Mouse (Mus musculus): ENCODE measurements around the gene Tardbp. TPM values are rescaled to one million over a fixed set of nuclear protein-coding genes. Genes with fewer than 3 reads are reported as not detected.

Gene Tardbp
- polyA plus RNA-seq, 1 experiment from 2014 or later: 153 TPM

GRCm38 (mm10) chr4:148613738-148614137, 13.1 kb downstream of the Tardbp start:
- no peaks in the 10 kb centered on the region for H3K27me3 ChIP-seq (replicated peaks; ENCODE audit: control insufficient read depth, insufficient read depth, low read length)
- DNase-seq (ENCODE audit: low spot score): no peak
- H3K4me2 ChIP-seq (ENCODE audit: low read length): no peak overlapping the region
- no peak overlapping the region for H3K9ac ChIP-seq (ENCODE audit: low read length)
- peaks cover 69% of the 10 kb centered on the region for H3K36me3 ChIP-seq (ENCODE audit: control insufficient read depth, insufficient read depth, low read length)
- no peak overlapping the region for H3K4me3 ChIP-seq (ENCODE audit: low read depth, low read length)
- no peaks in the 10 kb centered on the region for H3K9me3 ChIP-seq (ENCODE audit: control insufficient read depth, low read length)
- no peak overlapping the region for H3K27ac ChIP-seq (ENCODE audit: low read depth)
- no peak for ATAC-seq (replicated peaks; ENCODE audit: low FRiP score, low TSS enrichment, low read depth)
- 85% methylated on average over 9 of the region's 9 CpGs for WGBS
- no peaks in the 10 kb centered on the region for H3K4me1 ChIP-seq (replicated peaks; ENCODE audit: control insufficient read depth, insufficient read depth, low read length)

DNA sequence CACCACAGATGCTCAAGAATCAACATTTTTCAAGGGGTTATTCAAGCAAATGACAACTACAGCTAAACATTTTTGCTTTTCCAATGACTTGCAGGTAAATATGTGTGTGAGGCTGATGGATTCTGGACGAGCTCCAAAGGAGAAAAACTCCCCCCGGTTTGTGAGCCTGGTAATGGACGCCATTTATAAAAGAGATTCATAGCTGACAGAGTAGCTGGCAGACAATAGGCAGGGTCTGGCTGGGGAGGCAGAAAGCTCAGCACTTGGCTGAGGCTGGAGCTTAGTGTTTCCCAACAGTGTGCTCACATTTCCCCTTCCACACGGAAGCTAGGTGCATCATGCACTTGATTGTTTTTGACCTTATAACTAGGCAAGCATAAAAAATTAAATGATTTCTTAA, 14.3 kb downstream of the Tardbp start:
- no peak overlapping the region for H3K4me3 ChIP-seq (ENCODE audit: low read depth, low read length)
- no peaks in the 10 kb centered on the region for H3K27me3 ChIP-seq (replicated peaks; ENCODE audit: control insufficient read depth, insufficient read depth, low read length)
- no peak for ATAC-seq (replicated peaks; ENCODE audit: low FRiP score, low TSS enrichment, low read depth)
- no peaks in the 10 kb centered on the region for H3K4me1 ChIP-seq (replicated peaks; ENCODE audit: control insufficient read depth, insufficient read depth, low read length)
- H3K9me3 ChIP-seq (ENCODE audit: control insufficient read depth, low read length): no peaks in the 10 kb centered on the region
- peaks cover 59% of the 10 kb centered on the region for H3K36me3 ChIP-seq (ENCODE audit: control insufficient read depth, insufficient read depth, low read length)
- 40% methylated on average over 4 of the region's 4 CpGs for WGBS
- H3K27ac ChIP-seq (ENCODE audit: low read depth): no peak overlapping the region
- DNase-seq (ENCODE audit: low spot score): peak; percentile 53
- no peak overlapping the region for H3K4me2 ChIP-seq (ENCODE audit: low read length)
- no peak overlapping the region for H3K9ac ChIP-seq (ENCODE audit: low read length)

DNA sequence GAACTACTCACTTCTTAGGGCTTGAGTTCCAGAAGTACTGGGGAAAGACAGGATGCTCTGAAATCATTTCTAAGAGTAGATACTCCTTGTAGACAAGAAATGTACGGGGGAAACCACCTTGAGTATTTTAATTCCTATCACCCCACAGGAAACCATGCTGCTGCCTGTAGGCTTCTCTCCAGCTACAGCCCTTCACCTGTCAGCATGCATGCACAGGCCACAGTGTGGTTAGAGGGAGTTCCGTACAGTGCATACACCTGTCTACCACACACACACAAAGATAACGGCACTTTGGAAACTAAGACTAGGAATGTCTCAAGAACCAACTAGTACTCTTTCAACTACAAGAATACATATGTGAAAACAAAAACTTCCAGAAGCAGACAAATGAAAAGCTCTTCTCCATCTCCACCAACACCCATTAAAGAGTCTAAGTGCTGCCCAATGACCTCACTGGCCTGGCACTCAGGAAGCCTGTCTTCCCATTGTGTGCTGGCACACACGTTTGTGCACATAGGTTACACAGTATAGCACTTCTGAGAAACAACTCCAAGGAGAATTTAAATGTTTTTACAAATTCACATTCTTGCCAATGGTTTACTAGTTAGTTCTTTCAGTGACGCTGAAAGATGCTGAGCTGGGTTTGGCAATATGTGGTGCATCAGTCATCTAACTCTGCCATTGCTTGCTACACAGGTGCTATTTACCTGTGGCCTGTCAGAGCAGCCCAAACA, 16.0 kb downstream of the Tardbp start:
- Histone ChIP-seq H3K4me1 (replicated peaks; ENCODE audit: control insufficient read depth, insufficient read depth, low read length) (no peaks in the 10 kb centered on the region), H3K9me3 (ENCODE audit: control insufficient read depth, low read length) (no peaks in the 10 kb centered on the region), H3K4me2 (ENCODE audit: low read length) (no peak overlapping the region), H3K36me3 (ENCODE audit: control insufficient read depth, insufficient read depth, low read length) (peaks cover 42% of the 10 kb centered on the region), H3K27me3 (replicated peaks; ENCODE audit: control insufficient read depth, insufficient read depth, low read length) (no peaks in the 10 kb centered on the region), H3K4me3 (ENCODE audit: low read depth, low read length) (no peak overlapping the region), H3K27ac (ENCODE audit: low read depth) (no peak overlapping the region), H3K9ac (ENCODE audit: low read length) (no peak overlapping the region)
- DNase-seq (ENCODE audit: low spot score) (no peak), ATAC-seq (replicated peaks; ENCODE audit: low FRiP score, low TSS enrichment, low read depth) (no peak)
- WGBS: 71% methylated on average over 5 of the region's 5 CpGs

- Histone ChIP-seq H3K4me3 (ENCODE audit: low read depth, low read length) (no peak overlapping the region), H3K36me3 (ENCODE audit: control insufficient read depth, insufficient read depth, low read length) (peaks cover 32% of the 10 kb centered on the region), H3K27ac (ENCODE audit: low read depth) (no peak overlapping the region), H3K27me3 (replicated peaks; ENCODE audit: control insufficient read depth, insufficient read depth, low read length) (no peaks in the 10 kb centered on the region), H3K9ac (ENCODE audit: low read length) (no peak overlapping the region), H3K9me3 (ENCODE audit: control insufficient read depth, low read length) (no peaks in the 10 kb centered on the region), H3K4me2 (ENCODE audit: low read length) (no peak overlapping the region), H3K4me1 (replicated peaks; ENCODE audit: control insufficient read depth, insufficient read depth, low read length) (no peaks in the 10 kb centered on the region)
- 86% methylated on average over 5 of the region's 5 CpGs for WGBS
- ATAC-seq (replicated peaks; ENCODE audit: low FRiP score, low TSS enrichment, low read depth): no peak
- DNase-seq (ENCODE audit: low spot score): no peak
Measured at GRCm38 (mm10) chr4:148609805-148610204, 17.0 kb downstream of the Tardbp start.

- DNase-seq (ENCODE audit: low spot score): peak; percentile 78
- ATAC-seq (replicated peaks; ENCODE audit: low FRiP score, low TSS enrichment, low read depth): no peak
- Histone ChIP-seq H3K9me3 (ENCODE audit: control insufficient read depth, low read length) (no peaks in the 10 kb centered on the region), H3K4me3 (ENCODE audit: low read depth, low read length) (no peak overlapping the region), H3K9ac (ENCODE audit: low read length) (no peak overlapping the region), H3K4me1 (replicated peaks; ENCODE audit: control insufficient read depth, insufficient read depth, low read length) (no peaks in the 10 kb centered on the region), H3K4me2 (ENCODE audit: low read length) (no peak overlapping the region), H3K27ac (ENCODE audit: low read depth) (no peak overlapping the region), H3K36me3 (ENCODE audit: control insufficient read depth, insufficient read depth, low read length) (peaks cover 18% of the 10 kb centered on the region), H3K27me3 (replicated peaks; ENCODE audit: control insufficient read depth, insufficient read depth, low read length) (no peaks in the 10 kb centered on the region)
- WGBS: 24% methylated on average over 5 of the region's 5 CpGs
Measured at GRCm38 (mm10) chr4:148607758-148608157, 19.1 kb downstream of the Tardbp start.

DNA sequence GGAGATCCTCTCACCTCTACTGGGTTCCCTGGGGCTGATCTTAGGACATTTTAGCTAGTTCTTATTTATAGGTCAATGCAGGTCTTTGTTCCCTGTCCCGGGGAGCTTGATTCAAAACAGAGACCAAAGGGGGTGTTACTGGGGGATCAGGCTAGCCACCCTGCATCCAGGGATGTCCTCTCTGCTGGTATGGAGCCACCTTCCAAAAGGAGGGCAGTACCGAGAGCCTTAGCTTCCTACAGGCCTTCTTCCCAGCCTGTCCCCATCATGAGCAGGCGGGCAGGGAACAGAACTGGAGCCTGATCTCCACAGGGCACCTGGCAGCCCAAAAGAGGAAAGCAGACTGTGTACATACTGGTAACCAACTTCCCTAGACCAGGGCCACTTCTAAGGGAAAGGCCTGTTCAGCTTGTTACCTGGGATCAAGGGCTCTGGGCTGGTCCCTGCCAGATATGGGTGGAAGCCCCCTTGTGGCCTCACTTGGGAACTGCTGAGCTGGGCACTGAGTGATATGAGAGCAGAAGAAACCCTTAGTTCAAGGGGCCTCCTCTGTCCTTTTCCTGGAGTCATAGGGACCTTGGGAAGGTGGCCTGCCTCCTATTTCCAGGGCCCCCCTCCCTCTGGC, 22.2 kb downstream of the Tardbp start:
- no peaks in the 10 kb centered on the region for H3K27me3 ChIP-seq (replicated peaks; ENCODE audit: control insufficient read depth, insufficient read depth, low read length)

GRCm38 (mm10) chr4:148604141-148604540, 22.7 kb downstream of the Tardbp start:
- Histone ChIP-seq H3K4me3 (ENCODE audit: low read depth, low read length) (no peak overlapping the region), H3K9ac (ENCODE audit: low read length) (no peak overlapping the region), H3K9me3 (ENCODE audit: control insufficient read depth, low read length) (no peaks in the 10 kb centered on the region), H3K27me3 (replicated peaks; ENCODE audit: control insufficient read depth, insufficient read depth, low read length) (no peaks in the 10 kb centered on the region), H3K4me2 (ENCODE audit: low read length) (no peak overlapping the region), H3K36me3 (ENCODE audit: control insufficient read depth, insufficient read depth, low read length) (no peaks in the 10 kb centered on the region), H3K27ac (ENCODE audit: low read depth) (no peak overlapping the region), H3K4me1 (replicated peaks; ENCODE audit: control insufficient read depth, insufficient read depth, low read length) (no peaks in the 10 kb centered on the region)
- no peak for ATAC-seq (replicated peaks; ENCODE audit: low FRiP score, low TSS enrichment, low read depth)
- WGBS: 78% methylated on average over 7 of the region's 7 CpGs
- DNase-seq (ENCODE audit: low spot score): no peak

More for the DNA sequence above, 22.2 kb downstream of the Tardbp start:
- Histone ChIP-seq H3K27ac (ENCODE audit: low read depth) (no peak overlapping the region), H3K4me2 (ENCODE audit: low read length) (no peak overlapping the region), H3K9ac (ENCODE audit: low read length) (no peak overlapping the region), H3K36me3 (ENCODE audit: control insufficient read depth, insufficient read depth, low read length) (peaks cover under 1% of the 10 kb centered on the region; the same call in 1 of the 2 replicates), H3K9me3 (ENCODE audit: control insufficient read depth, low read length) (no peaks in the 10 kb centered on the region), H3K4me3 (ENCODE audit: low read depth, low read length) (no peak overlapping the region), H3K4me1 (replicated peaks; ENCODE audit: control insufficient read depth, insufficient read depth, low read length) (no peaks in the 10 kb centered on the region)
- ATAC-seq (replicated peaks; ENCODE audit: low FRiP score, low TSS enrichment, low read depth) (0 out of 2 replicates have a peak, but pooled peaks have one; percentile 11), DNase-seq (ENCODE audit: low spot score) (peak; percentile 71)
- WGBS: 93% methylated on average over 3 of the region's 3 CpGs

DNA sequence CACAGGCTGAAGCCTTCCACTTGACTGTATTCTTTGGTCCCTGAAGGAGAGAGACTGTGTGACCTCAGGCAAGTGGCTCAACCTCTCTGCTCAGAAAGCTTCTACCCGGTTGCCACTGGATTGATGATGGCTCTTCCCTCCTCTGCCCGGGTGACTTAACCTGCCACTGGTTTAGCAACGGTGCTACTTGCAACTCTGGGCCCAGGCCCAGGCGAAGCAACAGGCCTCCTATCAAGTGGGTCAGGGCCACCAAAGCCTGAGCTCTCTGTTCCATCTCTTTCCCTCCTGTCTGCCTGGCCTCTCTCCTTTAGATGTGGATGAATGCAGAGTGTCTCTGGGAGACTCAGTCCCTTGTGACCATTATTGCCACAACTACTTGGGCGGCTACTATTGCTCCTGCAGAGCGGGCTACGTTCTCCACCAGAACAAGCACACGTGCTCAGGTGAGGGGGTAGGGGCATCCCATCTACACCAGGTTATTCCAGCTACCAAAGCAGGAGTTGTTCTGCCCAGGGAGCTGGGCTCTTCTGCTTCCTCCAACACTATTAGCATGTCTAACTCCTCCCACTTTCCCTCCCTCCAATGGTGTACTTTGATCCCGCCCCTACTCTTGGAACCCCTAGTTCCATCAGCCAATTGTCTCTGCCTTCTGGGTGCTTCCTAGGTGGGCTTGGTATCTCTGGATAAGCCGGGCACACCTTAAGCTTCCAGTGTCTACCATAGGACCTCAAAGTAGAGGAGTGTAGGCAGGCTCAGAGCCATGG, 23.3 kb downstream of the Tardbp start:
- H3K4me2 ChIP-seq (ENCODE audit: low read length): no peak overlapping the region
- H3K9me3 ChIP-seq (ENCODE audit: control insufficient read depth, low read length): peaks cover 2% of the 10 kb centered on the region; the same call in 1 of the 2 replicates
- WGBS: 69% methylated on average over 10 of the region's 10 CpGs
- H3K4me1 ChIP-seq (replicated peaks; ENCODE audit: control insufficient read depth, insufficient read depth, low read length): no peaks in the 10 kb centered on the region
- H3K4me3 ChIP-seq (ENCODE audit: low read depth, low read length): no peak overlapping the region
- H3K36me3 ChIP-seq (ENCODE audit: control insufficient read depth, insufficient read depth, low read length): peaks cover 4% of the 10 kb centered on the region; the same call in 1 of the 2 replicates
- H3K27ac ChIP-seq (ENCODE audit: low read depth): no peak overlapping the region
- DNase-seq (ENCODE audit: low spot score): no peak
- H3K27me3 ChIP-seq (replicated peaks; ENCODE audit: control insufficient read depth, insufficient read depth, low read length): no peaks in the 10 kb centered on the region
- ATAC-seq (replicated peaks; ENCODE audit: low FRiP score, low TSS enrichment, low read depth): no peak
- no peak overlapping the region for H3K9ac ChIP-seq (ENCODE audit: low read length)
